Mouse (Mus musculus): ENCODE data around the gene Cntnap5b. TPM values are rescaled to one million over a fixed set of nuclear protein-coding genes. Genes with fewer than 3 reads are reported as not detected.

Cntnap5b gene
- 3.2 and 4.4 TPM in 2 replicates for polyA plus RNA-seq (2014; fragmentation: Nextera tagmentation; extraction: Ambion mirVana)

- peaks cover 5% of the 10 kb centered on the region; the same call in 1 of the 2 replicates for H3K4me1 ChIP-seq (replicated peaks; ENCODE audit: control insufficient read depth, insufficient read depth, low read length)
- no peak for DNase-seq (ENCODE audit: low spot score)
- peak within 1 kb of the TSS; percentile 48 for H3K4me2 ChIP-seq (replicated peaks)
- no peaks in the 10 kb centered on the region for H3K36me3 ChIP-seq (replicated peaks; ENCODE audit: control insufficient read depth, insufficient read depth)
- peak within 1 kb of the TSS; percentile 24 for H3K9ac ChIP-seq
- H3K9me3 ChIP-seq (ENCODE audit: control insufficient read depth, low read length), result no peaks in the 10 kb centered on the region
- ATAC-seq (ENCODE audit: low FRiP score), result no peak
- H3K27ac ChIP-seq, result no peak within 1 kb of the TSS
- peak within 1 kb of the TSS; percentile 30 for H3K4me3 ChIP-seq (replicated peaks; ENCODE audit: low read length)
- H3K27me3 ChIP-seq (ENCODE audit: control insufficient read depth, insufficient read depth, low read length), result no peaks in the 10 kb centered on the region
- WGBS, result 23% methylated on average over 7 of the region's 7 CpGs
Observed at GRCm38 (mm10) chr1:99772614-99773013, at the start of gene Cntnap5b. TSS of gene Cntnap5b (plus strand) at chr1:99772765.

GRCm38 (mm10) chr1:99759996-99760395 lies 12.6 kb upstream of the Cntnap5b start:
- Histone ChIP-seq H3K9me3 (ENCODE audit: control insufficient read depth, low read length) (no peaks in the 10 kb centered on the region), H3K9ac (no peak overlapping the region), H3K4me3 (replicated peaks; ENCODE audit: low read length) (no peak overlapping the region), H3K4me2 (replicated peaks) (no peak overlapping the region), H3K27me3 (ENCODE audit: control insufficient read depth, insufficient read depth, low read length) (no peaks in the 10 kb centered on the region), H3K36me3 (replicated peaks; ENCODE audit: control insufficient read depth, insufficient read depth) (no peaks in the 10 kb centered on the region), H3K27ac (no peak overlapping the region), H3K4me1 (replicated peaks; ENCODE audit: control insufficient read depth, insufficient read depth, low read length) (no peaks in the 10 kb centered on the region)
- no peak for ATAC-seq (ENCODE audit: low FRiP score)
- DNase-seq (ENCODE audit: low spot score), result no peak
- 95% methylated on average over 1 of the region's 1 CpGs for WGBS

DNA sequence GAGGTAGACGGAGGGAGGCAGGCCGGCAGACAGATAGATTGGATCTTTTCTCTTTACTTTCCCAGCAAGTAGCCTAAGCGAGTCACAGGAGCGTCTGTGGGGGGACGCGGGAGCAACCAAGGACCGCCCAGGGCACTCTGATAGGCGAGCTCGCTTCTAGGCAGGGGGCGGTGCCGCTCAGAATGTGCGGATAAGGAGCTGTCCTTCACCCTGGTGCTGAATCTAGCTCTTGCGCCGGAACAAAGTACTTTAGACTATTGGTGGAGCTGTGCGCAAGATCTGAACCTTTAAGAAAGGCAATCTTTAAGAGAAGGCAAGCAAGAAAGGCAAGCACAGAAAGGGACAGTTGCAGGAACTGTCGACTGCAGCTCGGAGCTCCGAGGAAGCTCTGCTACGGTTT lies 382 bp upstream of the Cntnap5b start:
- H3K9me3 ChIP-seq (ENCODE audit: control insufficient read depth, low read length), result no peaks in the 10 kb centered on the region
- peak overlapping the region; percentile 30 for H3K4me3 ChIP-seq (replicated peaks; ENCODE audit: low read length)
- peak overlapping the region; percentile 48 for H3K4me2 ChIP-seq (replicated peaks)
- peak overlapping the region; percentile 24 for H3K9ac ChIP-seq
- no peak overlapping the region for H3K27ac ChIP-seq
- H3K36me3 ChIP-seq (replicated peaks; ENCODE audit: control insufficient read depth, insufficient read depth), result no peaks in the 10 kb centered on the region
- H3K27me3 ChIP-seq (ENCODE audit: control insufficient read depth, insufficient read depth, low read length), result no peaks in the 10 kb centered on the region
- DNase-seq (ENCODE audit: low spot score), result peak; percentile 83
- WGBS, result under 1% methylated on average over 19 of the region's 19 CpGs
- peaks cover 5% of the 10 kb centered on the region; the same call in 1 of the 2 replicates for H3K4me1 ChIP-seq (replicated peaks; ENCODE audit: control insufficient read depth, insufficient read depth, low read length)
- peak; percentile 92 for ATAC-seq (ENCODE audit: low FRiP score)

- H3K27ac ChIP-seq, result no peak overlapping the region
- 0 out of 2 replicates have a peak, but pooled peaks have one; percentile 35 for ATAC-seq (ENCODE audit: low FRiP score)
- no peaks in the 10 kb centered on the region for H3K9me3 ChIP-seq (ENCODE audit: control insufficient read depth, low read length)
- WGBS, result 11% methylated on average over 4 of the region's 4 CpGs
- peak overlapping the region; percentile 48 for H3K4me2 ChIP-seq (replicated peaks)
- H3K27me3 ChIP-seq (ENCODE audit: control insufficient read depth, insufficient read depth, low read length), result no peaks in the 10 kb centered on the region
- H3K36me3 ChIP-seq (replicated peaks; ENCODE audit: control insufficient read depth, insufficient read depth), result no peaks in the 10 kb centered on the region
- H3K4me3 ChIP-seq (replicated peaks; ENCODE audit: low read length), result peak overlapping the region; percentile 30
- H3K9ac ChIP-seq, result no peak overlapping the region
- DNase-seq (ENCODE audit: low spot score), result peak; percentile 84
- peaks cover 5% of the 10 kb centered on the region; the same call in 1 of the 2 replicates for H3K4me1 ChIP-seq (replicated peaks; ENCODE audit: control insufficient read depth, insufficient read depth, low read length)
Observed at GRCm38 (mm10) chr1:99774144-99774543, 1.6 kb downstream of the Cntnap5b start.

- Histone ChIP-seq H3K36me3 (replicated peaks; ENCODE audit: control insufficient read depth, insufficient read depth) (no peaks in the 10 kb centered on the region), H3K4me2 (replicated peaks) (no peak overlapping the region), H3K9me3 (ENCODE audit: control insufficient read depth, low read length) (no peaks in the 10 kb centered on the region), H3K4me1 (replicated peaks; ENCODE audit: control insufficient read depth, insufficient read depth, low read length) (no peaks in the 10 kb centered on the region), H3K4me3 (replicated peaks; ENCODE audit: low read length) (no peak overlapping the region), H3K27me3 (ENCODE audit: control insufficient read depth, insufficient read depth, low read length) (no peaks in the 10 kb centered on the region), H3K9ac (no peak overlapping the region), H3K27ac (no peak overlapping the region)
- WGBS, result 78% methylated on average over 6 of the region's 6 CpGs
- ATAC-seq (ENCODE audit: low FRiP score) (no peak), DNase-seq (ENCODE audit: low spot score) (peak; percentile 54)
Observed at GRCm38 (mm10) chr1:99813334-99814110, 41.0 kb downstream of the Cntnap5b start.

DNA sequence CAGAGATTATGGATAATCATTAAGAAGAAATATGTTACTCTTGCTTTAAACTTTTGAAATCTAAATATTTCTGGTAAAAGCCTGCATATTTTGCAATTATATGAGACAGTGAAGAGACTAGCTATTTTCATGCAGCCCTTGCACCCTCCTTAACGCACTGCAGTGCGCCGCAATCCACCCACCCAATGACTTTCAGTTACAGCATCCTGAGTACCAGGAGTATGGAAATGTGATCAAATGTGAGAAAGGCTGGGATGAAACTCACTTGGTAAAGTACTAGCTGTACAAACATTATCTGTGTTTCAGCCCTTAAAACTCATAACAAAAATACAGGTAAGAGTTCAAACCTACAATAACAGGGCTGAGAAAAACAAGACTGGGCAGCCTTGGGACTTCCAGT lies 99.8 kb downstream of the Cntnap5b start:
- no peaks in the 10 kb centered on the region for H3K27me3 ChIP-seq (ENCODE audit: control insufficient read depth, insufficient read depth, low read length)
- DNase-seq (ENCODE audit: low spot score) (no peak), ATAC-seq (ENCODE audit: low FRiP score) (no peak)
- H3K4me2 ChIP-seq (replicated peaks), result no peak overlapping the region
- no peaks in the 10 kb centered on the region for H3K36me3 ChIP-seq (replicated peaks; ENCODE audit: control insufficient read depth, insufficient read depth)
- no peaks in the 10 kb centered on the region for H3K4me1 ChIP-seq (replicated peaks; ENCODE audit: control insufficient read depth, insufficient read depth, low read length)
- no peak overlapping the region for H3K9ac ChIP-seq
- H3K4me3 ChIP-seq (replicated peaks; ENCODE audit: low read length), result no peak overlapping the region
- 95% methylated on average over 3 of the region's 3 CpGs for WGBS
- no peak overlapping the region for H3K27ac ChIP-seq
- H3K9me3 ChIP-seq (ENCODE audit: control insufficient read depth, low read length), result no peaks in the 10 kb centered on the region

- no peak overlapping the region for H3K4me3 ChIP-seq (replicated peaks; ENCODE audit: low read length)
- no peak for DNase-seq (ENCODE audit: low spot score)
- no peaks in the 10 kb centered on the region for H3K9me3 ChIP-seq (ENCODE audit: control insufficient read depth, low read length)
- no peaks in the 10 kb centered on the region for H3K27me3 ChIP-seq (ENCODE audit: control insufficient read depth, insufficient read depth, low read length)
- H3K36me3 ChIP-seq (replicated peaks; ENCODE audit: control insufficient read depth, insufficient read depth), result no peaks in the 10 kb centered on the region
- WGBS, result 53% methylated on average over 2 of the region's 2 CpGs
- H3K4me2 ChIP-seq (replicated peaks), result no peak overlapping the region
- H3K9ac ChIP-seq, result no peak overlapping the region
- ATAC-seq (ENCODE audit: low FRiP score), result peak; percentile 69; the same call in 1 of the 2 replicates
- no peak overlapping the region for H3K27ac ChIP-seq
- no peaks in the 10 kb centered on the region for H3K4me1 ChIP-seq (replicated peaks; ENCODE audit: control insufficient read depth, insufficient read depth, low read length)
Observed at GRCm38 (mm10) chr1:99907774-99908173, 135.2 kb downstream of the Cntnap5b start.

GRCm38 (mm10) chr1:99943515-99943914 lies 170.9 kb downstream of the Cntnap5b start:
- no peak overlapping the region for H3K4me2 ChIP-seq (replicated peaks)

GRCm38 (mm10) chr1:99959428-99959987 lies 186.9 kb downstream of the Cntnap5b start:
- H3K4me2 ChIP-seq (replicated peaks), result no peak overlapping the region
- H3K36me3 ChIP-seq (replicated peaks; ENCODE audit: control insufficient read depth, insufficient read depth), result no peaks in the 10 kb centered on the region
- H3K9ac ChIP-seq, result no peak overlapping the region
- 22% methylated on average over 2 of the region's 2 CpGs for WGBS
- no peak overlapping the region for H3K4me3 ChIP-seq (replicated peaks; ENCODE audit: low read length)
- ATAC-seq (ENCODE audit: low FRiP score), result no peak
- no peaks in the 10 kb centered on the region for H3K9me3 ChIP-seq (ENCODE audit: control insufficient read depth, low read length)
- no peaks in the 10 kb centered on the region for H3K27me3 ChIP-seq (ENCODE audit: control insufficient read depth, insufficient read depth, low read length)
- no peak for DNase-seq (ENCODE audit: low spot score)
- H3K4me1 ChIP-seq (replicated peaks; ENCODE audit: control insufficient read depth, insufficient read depth, low read length), result no peaks in the 10 kb centered on the region
- H3K27ac ChIP-seq, result no peak overlapping the region

More at GRCm38 (mm10) chr1:99943515-99943914, 170.9 kb downstream of the Cntnap5b start:
- no peaks in the 10 kb centered on the region for H3K27me3 ChIP-seq (ENCODE audit: control insufficient read depth, insufficient read depth, low read length)
- H3K36me3 ChIP-seq (replicated peaks; ENCODE audit: control insufficient read depth, insufficient read depth), result no peaks in the 10 kb centered on the region
- DNase-seq (ENCODE audit: low spot score) (no peak), ATAC-seq (ENCODE audit: low FRiP score) (no peak)
- no peaks in the 10 kb centered on the region for H3K9me3 ChIP-seq (ENCODE audit: control insufficient read depth, low read length)
- H3K4me3 ChIP-seq (replicated peaks; ENCODE audit: low read length), result no peak overlapping the region
- no peak overlapping the region for H3K27ac ChIP-seq
- H3K9ac ChIP-seq, result no peak overlapping the region
- no peaks in the 10 kb centered on the region for H3K4me1 ChIP-seq (replicated peaks; ENCODE audit: control insufficient read depth, insufficient read depth, low read length)

Data from hindbrain, embryonic 14.5 days (tissue).